Mouse (Mus musculus): ENCODE results near the gene Dst. TPM values are rescaled to one million over a fixed set of nuclear protein-coding genes. Genes with fewer than 3 reads are reported as not detected.

Gene Dst
- polyA plus RNA-seq, 1 experiment from 2014 or later, result 15.0 TPM

DNA sequence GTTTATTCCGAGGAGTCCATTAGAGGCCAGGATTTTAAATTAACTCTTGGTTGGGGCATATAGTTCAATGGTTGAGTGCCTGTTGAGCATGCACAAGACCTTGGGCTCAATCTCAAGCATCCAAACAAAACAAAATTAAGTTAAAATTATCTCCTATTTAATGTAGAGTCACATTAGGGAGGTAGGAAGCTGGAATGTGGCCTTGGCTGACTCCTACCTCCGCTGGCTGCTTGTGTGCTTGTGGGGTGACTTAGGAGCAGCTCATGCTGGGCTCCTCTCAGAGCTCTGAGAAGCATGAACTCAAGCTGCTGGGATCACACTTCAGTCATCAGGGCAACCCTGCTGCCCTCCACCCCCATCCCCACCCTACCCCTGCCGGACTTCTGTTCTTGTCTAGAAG, 181.0 kb downstream of the Dst start:
- Histone ChIP-seq H3K4me3 (no peak overlapping the region), H3K27me3 (ENCODE audit: insufficient read depth, poor library complexity, severe bottlenecking) (no peaks in the 10 kb centered on the region), H3K27ac (no peak overlapping the region), H3K4me1 (no peaks in the 10 kb centered on the region), H3K9me3 (no peaks in the 10 kb centered on the region), H3K36me3 (peaks cover 30% of the 10 kb centered on the region)
- DNase-seq (ENCODE audit: low spot score), result no peak
- 85% methylated on average over 3 of the region's 3 CpGs for WGBS

DNA sequence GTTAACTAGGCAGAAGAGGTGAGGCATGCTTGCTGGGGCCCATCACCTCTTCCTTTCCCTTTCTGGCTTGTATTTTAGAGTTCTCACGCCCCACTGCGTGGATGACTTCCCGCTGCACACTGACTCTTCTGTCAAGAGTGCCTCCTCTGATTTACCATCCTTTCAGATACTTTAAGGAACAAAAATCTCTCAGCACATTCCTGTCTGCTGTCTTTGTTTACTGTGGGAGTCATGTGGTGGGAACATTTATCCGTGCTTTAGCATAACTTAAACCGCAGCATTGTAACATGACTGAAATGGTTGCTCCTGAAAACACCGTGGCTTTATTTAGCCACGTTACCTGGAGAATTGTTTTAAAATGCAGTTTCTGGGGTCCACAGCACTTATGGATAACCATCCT, 182.7 kb downstream of the Dst start:
- H3K36me3 ChIP-seq, result peaks cover 30% of the 10 kb centered on the region
- H3K27me3 ChIP-seq (ENCODE audit: insufficient read depth, poor library complexity, severe bottlenecking), result no peaks in the 10 kb centered on the region
- no peak overlapping the region for H3K27ac ChIP-seq
- 85% methylated on average over 7 of the region's 7 CpGs for WGBS
- peaks cover 4% of the 10 kb centered on the region for H3K4me1 ChIP-seq
- DNase-seq (ENCODE audit: low spot score), result no peak
- no peak overlapping the region for H3K4me3 ChIP-seq
- no peaks in the 10 kb centered on the region for H3K9me3 ChIP-seq

DNA sequence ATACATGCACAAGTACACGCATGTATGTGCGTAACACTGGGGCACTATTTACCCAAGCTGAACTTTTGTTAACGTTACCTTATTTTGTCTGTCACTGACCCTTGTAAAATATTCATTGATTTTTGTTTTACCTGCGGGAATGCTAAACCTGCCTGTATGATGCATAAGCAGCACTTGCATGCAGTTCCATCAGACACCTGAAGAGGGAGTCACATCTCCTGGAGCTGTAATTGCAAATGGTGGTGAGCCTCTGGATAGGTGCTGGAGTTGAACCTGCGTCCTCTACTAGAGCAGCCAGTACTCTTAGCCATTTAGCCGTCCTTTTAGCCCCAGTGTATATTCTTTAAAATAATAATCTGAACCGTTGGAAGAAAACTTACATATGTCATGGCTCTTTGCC, 185.6 kb downstream of the Dst start:
- WGBS, result 92% methylated on average over 7 of the region's 7 CpGs
- Histone ChIP-seq H3K27ac (no peak overlapping the region), H3K9me3 (no peaks in the 10 kb centered on the region), H3K4me1 (peaks cover 15% of the 10 kb centered on the region), H3K4me3 (no peak overlapping the region), H3K36me3 (peaks cover 12% of the 10 kb centered on the region; the same call in 1 of the 2 replicates), H3K27me3 (ENCODE audit: insufficient read depth, poor library complexity, severe bottlenecking) (no peaks in the 10 kb centered on the region)
- no peak for DNase-seq (ENCODE audit: low spot score)

DNA sequence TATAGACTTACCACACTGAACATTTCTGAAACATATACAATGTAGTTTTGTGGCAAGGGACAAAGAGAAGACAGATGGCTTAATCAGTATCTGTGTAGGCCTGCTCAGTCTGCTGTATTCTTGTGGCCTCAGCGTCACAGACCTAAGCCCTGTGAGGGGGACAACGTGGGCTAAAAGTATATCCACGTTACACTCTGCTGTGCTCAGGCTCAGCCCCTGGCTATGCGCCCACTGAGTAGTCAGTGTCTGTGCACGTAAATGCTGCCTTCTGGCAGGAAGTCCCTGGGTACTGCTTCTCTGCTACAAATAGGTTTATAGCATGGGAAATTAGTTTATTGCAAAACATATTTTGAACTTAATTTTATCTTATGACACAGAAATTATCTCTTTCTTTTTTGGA, 186.3 kb downstream of the Dst start:
- no peaks in the 10 kb centered on the region for H3K9me3 ChIP-seq
- H3K4me1 ChIP-seq, result peaks cover 15% of the 10 kb centered on the region
- WGBS, result 78% methylated on average over 5 of the region's 5 CpGs
- peaks cover 9% of the 10 kb centered on the region; the same call in 1 of the 2 replicates for H3K36me3 ChIP-seq
- H3K27ac ChIP-seq, result no peak overlapping the region
- no peak overlapping the region for H3K4me3 ChIP-seq
- DNase-seq (ENCODE audit: low spot score), result no peak
- H3K27me3 ChIP-seq (ENCODE audit: insufficient read depth, poor library complexity, severe bottlenecking), result no peaks in the 10 kb centered on the region

DNA sequence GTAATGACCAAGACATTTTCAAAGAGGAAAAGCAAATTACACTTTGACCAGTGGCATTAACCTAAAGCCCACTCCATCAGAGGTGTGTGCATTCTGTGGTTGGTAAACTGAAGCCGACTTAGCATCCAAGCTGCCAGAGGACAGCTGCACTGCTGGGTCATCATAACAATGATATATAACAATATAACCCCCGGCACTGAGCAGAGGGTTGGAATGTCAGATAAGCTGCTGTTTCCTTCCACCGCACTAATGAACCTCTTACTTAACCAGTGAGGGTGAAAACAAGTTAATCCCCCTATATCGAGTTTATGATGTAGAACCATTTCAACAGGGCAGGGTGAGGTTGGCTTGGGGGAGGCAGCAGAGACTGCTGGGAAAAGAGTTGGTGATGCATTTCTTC, 187.1 kb downstream of the Dst start:
- DNase-seq (ENCODE audit: low spot score), result no peak
- Histone ChIP-seq H3K27me3 (ENCODE audit: insufficient read depth, poor library complexity, severe bottlenecking) (no peaks in the 10 kb centered on the region), H3K36me3 (peaks cover under 1% of the 10 kb centered on the region; the same call in 1 of the 2 replicates), H3K27ac (no peak overlapping the region), H3K9me3 (no peaks in the 10 kb centered on the region), H3K4me3 (no peak overlapping the region), H3K4me1 (peaks cover 15% of the 10 kb centered on the region)
- 48% methylated on average over 4 of the region's 4 CpGs for WGBS

DNA sequence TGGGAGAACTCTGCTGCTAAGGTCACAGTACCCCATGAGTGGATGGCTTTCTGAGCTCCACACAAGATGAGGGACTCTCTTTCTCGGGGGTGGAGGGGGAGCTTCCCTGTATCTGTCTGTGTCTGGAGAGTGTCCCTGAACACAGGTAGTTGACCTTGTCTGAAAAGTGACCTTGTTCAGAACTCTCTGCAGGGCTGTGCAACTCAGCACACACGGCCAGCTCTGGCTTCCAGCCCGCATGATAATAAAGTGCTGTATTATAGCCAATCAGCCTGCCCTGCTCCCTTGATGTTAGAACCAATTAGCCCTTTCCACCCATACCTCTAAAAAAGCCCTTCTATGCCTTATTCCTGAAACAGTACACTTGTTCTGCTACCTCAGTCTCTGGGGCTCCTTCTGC, 188.9 kb downstream of the Dst start:
- 32% methylated on average over 3 of the region's 3 CpGs for WGBS
- Histone ChIP-seq H3K27me3 (ENCODE audit: insufficient read depth, poor library complexity, severe bottlenecking) (no peaks in the 10 kb centered on the region), H3K36me3 (no peaks in the 10 kb centered on the region), H3K4me1 (peaks cover 15% of the 10 kb centered on the region), H3K27ac (peak overlapping the region; percentile 33), H3K9me3 (no peaks in the 10 kb centered on the region), H3K4me3 (no peak overlapping the region)
- no peak for DNase-seq (ENCODE audit: low spot score)

DNA sequence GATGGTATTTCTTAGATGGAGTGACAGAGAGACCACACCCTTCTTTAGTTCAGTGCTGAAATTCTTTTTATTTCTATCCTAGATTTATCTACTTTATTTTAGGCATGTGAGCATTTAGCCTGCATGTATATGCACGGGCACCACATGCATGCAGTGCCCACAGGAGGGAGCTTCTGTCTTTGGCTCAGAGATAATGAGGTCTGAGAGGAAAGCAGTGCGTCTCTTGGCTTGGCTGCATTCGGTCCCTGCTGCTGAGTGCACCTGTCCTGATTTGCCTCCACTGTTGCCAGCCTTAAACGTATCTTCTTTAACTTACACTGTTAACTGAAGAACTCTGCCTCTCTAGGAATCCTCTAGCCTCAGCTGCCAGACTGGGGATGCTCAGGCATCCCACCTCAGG, 189.6 kb downstream of the Dst start:
- DNase-seq (ENCODE audit: low spot score), result no peak
- peaks cover 15% of the 10 kb centered on the region for H3K4me1 ChIP-seq
- no peaks in the 10 kb centered on the region for H3K27me3 ChIP-seq (ENCODE audit: insufficient read depth, poor library complexity, severe bottlenecking)
- H3K9me3 ChIP-seq, result no peaks in the 10 kb centered on the region
- no peak overlapping the region for H3K27ac ChIP-seq
- 66% methylated on average over 4 of the region's 4 CpGs for WGBS
- no peaks in the 10 kb centered on the region for H3K36me3 ChIP-seq
- H3K4me3 ChIP-seq, result no peak overlapping the region

DNA sequence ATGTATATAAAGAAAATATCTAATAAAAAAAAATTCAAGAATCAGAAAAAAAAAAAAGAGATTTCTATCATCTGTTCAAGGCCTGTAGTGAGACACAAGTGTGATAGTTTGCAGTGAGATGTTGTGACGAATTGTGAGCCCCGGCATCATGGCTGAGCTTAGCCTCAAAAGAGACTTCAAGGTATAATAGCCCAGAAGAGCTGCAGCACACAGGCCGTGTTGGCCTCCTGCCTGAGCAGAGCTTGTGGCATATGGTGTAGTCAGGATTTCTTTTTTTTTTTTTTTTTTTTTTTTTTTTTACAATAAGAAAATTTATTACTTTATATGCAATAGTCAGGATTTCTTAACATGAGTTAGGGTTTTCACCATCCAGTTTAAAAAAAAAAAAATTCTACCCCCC, 191.4 kb downstream of the Dst start:
- no peaks in the 10 kb centered on the region for H3K27me3 ChIP-seq (ENCODE audit: insufficient read depth, poor library complexity, severe bottlenecking)
- DNase-seq (ENCODE audit: low spot score), result no peak
- 84% methylated on average over 3 of the region's 3 CpGs for WGBS
- H3K9me3 ChIP-seq, result no peaks in the 10 kb centered on the region
- H3K4me1 ChIP-seq, result peaks cover 29% of the 10 kb centered on the region
- no peak overlapping the region for H3K4me3 ChIP-seq
- H3K27ac ChIP-seq, result no peak overlapping the region
- H3K36me3 ChIP-seq, result no peaks in the 10 kb centered on the region

DNA sequence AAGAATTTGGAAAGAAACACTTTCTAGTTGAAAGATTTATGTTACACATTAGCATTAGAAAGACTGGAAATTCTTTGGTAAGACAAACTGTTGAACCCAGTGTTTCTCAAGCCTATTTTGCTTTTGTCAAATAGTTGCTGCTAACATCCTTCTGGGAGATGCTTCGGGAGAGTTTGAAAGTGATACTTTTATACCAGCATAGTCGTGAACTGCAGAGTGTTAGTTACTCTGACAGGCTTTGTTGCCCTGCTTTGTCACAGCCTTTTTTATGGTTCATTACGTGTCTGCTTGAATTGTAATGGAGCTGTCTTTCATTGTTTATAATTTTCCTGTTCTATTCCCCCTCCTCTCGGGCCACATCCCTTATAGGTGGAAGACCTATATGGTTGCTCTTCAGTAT, 192.4 kb downstream of the Dst start:
- H3K27ac ChIP-seq, result no peak overlapping the region
- H3K36me3 ChIP-seq, result no peaks in the 10 kb centered on the region
- no peak for DNase-seq (ENCODE audit: low spot score)
- no peaks in the 10 kb centered on the region for H3K27me3 ChIP-seq (ENCODE audit: insufficient read depth, poor library complexity, severe bottlenecking)
- WGBS, result 85% methylated on average over 4 of the region's 4 CpGs
- H3K4me3 ChIP-seq, result no peak overlapping the region
- H3K9me3 ChIP-seq, result no peaks in the 10 kb centered on the region
- H3K4me1 ChIP-seq, result peaks cover 33% of the 10 kb centered on the region

DNA sequence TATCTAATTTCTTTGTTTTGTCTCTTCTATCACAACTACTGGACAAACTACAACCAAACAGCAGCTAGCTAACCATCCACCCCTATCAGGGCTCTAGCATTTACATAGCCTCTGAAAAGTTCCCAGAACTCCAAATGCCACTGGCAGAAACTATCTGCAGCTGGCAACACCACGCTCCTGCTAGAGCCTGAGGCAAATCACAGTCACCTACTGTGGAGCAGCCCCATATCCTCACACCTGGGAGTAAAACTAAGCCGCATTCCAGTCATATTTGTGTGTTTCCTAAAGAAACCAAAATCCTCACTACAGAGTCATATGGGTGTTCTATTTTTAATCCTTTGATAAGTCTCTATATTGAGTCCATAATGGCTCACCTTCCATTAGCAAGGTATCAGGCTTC, 194.6 kb downstream of the Dst start:
- Histone ChIP-seq H3K27ac (no peak overlapping the region), H3K4me1 (peaks cover 37% of the 10 kb centered on the region), H3K9me3 (no peaks in the 10 kb centered on the region), H3K27me3 (ENCODE audit: insufficient read depth, poor library complexity, severe bottlenecking) (no peaks in the 10 kb centered on the region), H3K36me3 (no peaks in the 10 kb centered on the region), H3K4me3 (no peak overlapping the region)
- 85% methylated on average over 2 of the region's 2 CpGs for WGBS
- no peak for DNase-seq (ENCODE audit: low spot score)

DNA sequence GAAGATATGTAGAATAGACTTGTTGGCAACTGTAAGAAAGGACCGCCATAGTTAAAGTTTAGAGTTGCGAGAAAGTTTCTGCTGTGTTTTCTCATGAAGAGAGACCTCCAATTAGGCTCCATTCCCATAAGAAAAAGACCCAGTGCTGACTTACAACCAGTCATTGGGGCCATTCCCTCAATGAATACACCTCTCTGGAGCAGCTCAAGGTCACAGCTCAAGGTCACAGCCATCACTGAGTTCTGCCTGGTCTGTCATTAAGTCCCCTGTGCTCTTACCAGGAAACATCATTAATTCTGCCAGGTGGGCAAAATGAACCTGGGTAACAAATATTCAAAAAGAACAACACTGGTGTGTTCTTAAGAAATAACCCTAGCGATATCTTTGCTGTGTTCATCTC, 195.2 kb downstream of the Dst start:
- WGBS, result 67% methylated on average over 3 of the region's 3 CpGs
- Histone ChIP-seq H3K9me3 (no peaks in the 10 kb centered on the region), H3K27ac (peak overlapping the region; percentile 72), H3K27me3 (ENCODE audit: insufficient read depth, poor library complexity, severe bottlenecking) (no peaks in the 10 kb centered on the region), H3K4me3 (peak overlapping the region; percentile 39; the same call in 1 of the 2 replicates), H3K4me1 (peaks cover 36% of the 10 kb centered on the region), H3K36me3 (no peaks in the 10 kb centered on the region)
- DNase-seq (ENCODE audit: low spot score), result no peak

DNA sequence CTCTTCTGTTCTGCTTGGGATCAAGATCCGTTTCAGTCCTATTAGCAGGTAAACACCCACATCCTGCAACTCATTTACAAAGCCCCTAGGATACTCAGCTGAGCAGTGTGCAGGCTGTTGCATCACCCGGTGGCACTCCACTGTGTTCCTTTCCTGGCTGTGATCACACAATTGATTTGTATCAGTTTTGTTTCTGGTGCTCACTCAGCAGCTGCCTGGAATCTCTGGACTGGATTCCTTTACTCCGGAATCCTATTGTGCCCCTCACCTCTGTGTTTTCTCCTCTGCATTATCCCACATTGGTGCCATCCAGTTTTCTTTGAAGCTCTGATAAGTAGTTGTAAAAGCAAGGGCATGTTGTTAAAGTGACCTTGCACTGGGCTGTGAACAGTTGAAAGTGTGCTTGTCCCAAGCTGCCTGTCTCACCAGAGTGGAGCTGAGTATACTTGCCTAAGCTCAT, 195.7 kb downstream of the Dst start:
- Histone ChIP-seq H3K36me3 (no peaks in the 10 kb centered on the region), H3K4me1 (peaks cover 38% of the 10 kb centered on the region), H3K27ac (peak overlapping the region; percentile 72), H3K9me3 (no peaks in the 10 kb centered on the region), H3K4me3 (peak overlapping the region; percentile 39), H3K27me3 (ENCODE audit: insufficient read depth, poor library complexity, severe bottlenecking) (no peaks in the 10 kb centered on the region)
- 3% methylated on average over 3 of the region's 3 CpGs for WGBS
- DNase-seq (ENCODE audit: low spot score), result no peak

DNA sequence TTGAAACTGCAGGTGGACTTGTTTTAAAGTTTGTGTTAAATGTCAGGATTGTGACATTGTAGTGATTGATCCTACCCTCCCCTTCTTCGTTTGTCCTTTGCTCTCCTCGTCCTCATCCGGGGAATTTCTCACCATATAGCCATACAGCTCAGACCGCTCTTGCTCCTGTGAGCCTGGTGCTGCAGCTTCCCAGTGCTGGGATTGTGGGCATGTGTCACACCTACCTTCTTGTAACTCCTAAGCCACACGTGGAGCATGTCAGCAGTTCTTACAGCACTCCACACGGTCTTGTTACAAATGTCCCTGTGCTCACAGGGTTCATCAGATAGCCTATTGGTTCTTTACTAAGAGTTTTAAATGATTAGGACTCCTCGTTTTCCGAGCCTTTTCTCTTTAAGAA, 196.8 kb downstream of the Dst start:
- Histone ChIP-seq H3K9me3 (no peaks in the 10 kb centered on the region), H3K27ac (peak overlapping the region; percentile 72; the same call in 1 of the 2 replicates), H3K27me3 (ENCODE audit: insufficient read depth, poor library complexity, severe bottlenecking) (no peaks in the 10 kb centered on the region), H3K4me3 (peak overlapping the region; percentile 1; the same call in 1 of the 2 replicates), H3K4me1 (peaks cover 45% of the 10 kb centered on the region), H3K36me3 (no peaks in the 10 kb centered on the region)
- 14% methylated on average over 8 of the region's 8 CpGs for WGBS
- DNase-seq (ENCODE audit: low spot score), result no peak

DNA sequence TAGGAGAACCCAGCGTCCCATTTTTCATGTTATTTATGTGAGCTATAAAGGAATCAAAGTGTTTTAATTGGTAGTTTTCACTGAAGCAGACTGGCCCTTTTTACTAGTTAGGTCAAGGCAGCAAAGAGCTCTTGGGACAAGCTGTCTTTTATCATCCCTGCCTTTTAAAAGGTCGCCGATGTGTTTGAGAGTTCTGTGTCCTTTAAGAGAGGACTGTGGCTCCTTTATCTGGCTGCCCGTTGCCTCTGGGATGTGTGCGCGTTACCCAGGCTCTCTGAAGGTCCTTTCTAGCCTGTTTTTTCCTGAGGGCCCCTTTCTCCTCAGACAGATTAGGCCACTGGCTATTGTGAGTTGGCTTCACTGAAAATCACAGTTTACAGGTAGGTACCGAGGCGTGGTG, 198.6 kb downstream of the Dst start:
- Histone ChIP-seq H3K4me3 (peak overlapping the region; percentile 34; the same call in 1 of the 2 replicates), H3K27me3 (ENCODE audit: insufficient read depth, poor library complexity, severe bottlenecking) (no peaks in the 10 kb centered on the region), H3K27ac (peak overlapping the region; percentile 76), H3K4me1 (peaks cover 53% of the 10 kb centered on the region), H3K36me3 (no peaks in the 10 kb centered on the region), H3K9me3 (no peaks in the 10 kb centered on the region)
- WGBS, result 8% methylated on average over 8 of the region's 8 CpGs
- DNase-seq (ENCODE audit: low spot score), result no peak

All from heart, embryonic 10.5 days (tissue).